Mouse (Mus musculus): ENCODE data around the gene Mxd1. TPM values are rescaled to one million over a fixed set of nuclear protein-coding genes. Genes with fewer than 3 reads are reported as not detected.

The Mxd1 gene
- total RNA-seq (2022): 10 to 100 TPM in 2 of 4 experiments, 1 to 10 TPM in 2; 8.5 to 14.1 (median 10.5) TPM

DNA sequence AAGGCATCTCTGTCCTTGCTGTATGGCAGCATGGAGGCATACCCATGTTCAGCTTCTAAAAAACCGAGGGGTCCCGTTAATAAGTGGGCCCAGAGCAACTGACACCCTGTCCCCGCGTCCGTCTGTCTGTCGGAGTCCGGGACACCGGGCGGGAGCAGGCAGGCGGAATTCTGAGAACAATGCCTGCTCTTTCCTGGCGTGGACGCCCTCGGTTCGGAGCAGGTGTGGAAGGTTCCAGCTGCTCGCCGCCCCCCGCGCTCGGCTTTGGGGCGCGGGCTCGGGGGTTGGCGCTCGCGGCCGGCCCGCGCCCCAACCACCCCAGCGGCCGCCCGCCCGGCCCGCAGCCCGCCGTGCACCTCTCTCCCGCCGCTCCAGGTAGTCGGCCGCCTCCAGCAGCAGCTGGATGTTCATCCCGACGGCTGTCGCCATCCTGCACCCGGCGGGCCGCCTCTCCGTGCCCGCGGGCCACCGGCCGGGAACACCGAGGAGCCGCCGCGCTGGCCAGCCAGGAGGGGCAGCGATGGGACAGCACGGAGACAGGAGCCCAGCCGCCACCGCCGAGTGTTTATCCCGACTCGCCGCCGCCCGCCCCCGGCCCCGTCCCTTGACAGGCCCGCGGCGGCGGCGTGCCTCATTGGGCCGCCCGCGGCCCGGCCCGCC is at the start of gene Mxd1:
Gene Mxd1, minus strand, starts transcription at position 582 of the 660 bp plus-strand sequence.
- DNase-seq: no peak

- DNase-seq: no peak
These were observed 39.3 kb upstream of the Mxd1 start for GRCm38 (mm10) chr6:86708072-86708774.

DNA sequence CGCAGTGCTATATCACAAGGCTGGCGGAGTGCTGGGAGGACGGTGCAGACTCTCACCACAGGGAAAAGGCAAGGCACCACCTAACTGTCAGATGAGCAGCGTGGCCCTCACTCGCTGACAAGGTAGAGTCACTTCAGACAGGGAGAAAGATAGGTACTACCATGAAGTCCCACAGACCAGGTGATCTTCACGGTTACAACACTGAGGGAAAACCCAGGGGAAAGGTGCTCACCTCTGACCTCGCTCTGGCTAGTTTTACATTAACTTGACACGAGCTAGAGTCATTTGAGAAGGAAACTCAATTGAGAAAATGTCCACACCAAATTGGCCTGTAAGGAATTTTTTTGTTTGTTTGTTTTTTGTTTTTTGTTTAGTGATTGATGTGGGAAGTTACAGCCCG is 33.6 kb upstream of the Mxd1 start:
- no peak for DNase-seq

DNA sequence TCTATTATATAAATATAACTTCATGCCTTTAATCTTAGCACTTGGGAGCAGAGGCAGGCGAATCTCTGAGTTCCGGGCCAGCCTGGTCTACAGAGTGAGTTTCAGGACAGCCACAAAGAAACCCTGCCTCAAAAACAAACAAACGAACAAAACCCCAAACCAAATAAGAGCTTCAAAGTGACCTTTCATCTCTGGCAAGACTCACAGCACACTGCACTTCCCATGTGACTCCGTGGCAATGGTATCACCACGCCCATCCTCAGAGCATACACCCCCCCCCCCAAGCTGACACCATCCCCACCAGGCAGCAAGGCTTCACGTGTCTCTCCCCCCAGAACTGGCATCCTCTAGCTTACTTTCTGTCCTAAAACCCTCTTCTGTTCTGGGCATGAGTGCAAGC is 28.9 kb upstream of the Mxd1 start:
- no peak for DNase-seq

DNA sequence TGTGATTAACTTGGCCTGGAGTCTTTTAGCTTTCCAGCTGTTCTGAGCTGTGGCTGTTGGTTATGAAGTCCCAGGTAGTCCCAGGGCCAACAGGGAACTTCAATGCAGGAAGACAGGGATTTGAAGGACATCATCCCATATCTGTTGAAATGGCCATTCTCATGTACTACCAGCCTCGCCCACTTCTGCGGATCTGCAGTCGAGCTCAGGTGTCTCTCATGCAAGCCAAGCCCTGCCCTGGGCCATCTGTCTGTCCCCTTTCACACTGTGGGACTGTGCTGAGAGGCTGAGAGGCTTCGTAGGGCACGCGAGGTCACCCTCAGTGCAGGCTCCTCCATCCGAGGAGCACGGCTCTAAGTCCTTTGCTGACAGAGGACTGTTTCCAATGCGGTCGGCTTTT is 27.3 kb upstream of the Mxd1 start:
- no peak for DNase-seq

- peak; percentile 19 for DNase-seq
These were observed 25.5 kb upstream of the Mxd1 start for GRCm38 (mm10) chr6:86694465-86694864.

DNA sequence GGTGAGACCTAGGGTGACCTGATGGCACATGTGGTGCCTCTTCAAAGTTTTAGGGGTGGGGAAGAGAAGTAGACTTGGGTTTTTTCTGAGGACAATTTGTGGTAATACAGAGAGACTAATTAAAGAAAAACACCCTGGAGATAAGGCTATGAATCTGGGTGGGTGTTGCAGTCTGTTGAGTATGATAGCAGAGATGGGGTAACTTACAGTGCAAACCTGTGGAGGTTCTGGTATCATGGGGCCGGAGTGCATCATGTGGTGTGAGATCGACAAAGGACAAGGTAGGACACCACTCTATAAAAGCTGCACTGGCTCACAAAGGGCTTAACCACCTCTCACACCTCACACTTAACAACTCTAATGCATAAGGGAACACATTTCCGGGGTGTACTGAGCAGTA is 20.7 kb upstream of the Mxd1 start:
- DNase-seq: no peak

GRCm38 (mm10) chr6:86686971-86687370 is 18.0 kb upstream of the Mxd1 start:
- no peak for DNase-seq

DNA sequence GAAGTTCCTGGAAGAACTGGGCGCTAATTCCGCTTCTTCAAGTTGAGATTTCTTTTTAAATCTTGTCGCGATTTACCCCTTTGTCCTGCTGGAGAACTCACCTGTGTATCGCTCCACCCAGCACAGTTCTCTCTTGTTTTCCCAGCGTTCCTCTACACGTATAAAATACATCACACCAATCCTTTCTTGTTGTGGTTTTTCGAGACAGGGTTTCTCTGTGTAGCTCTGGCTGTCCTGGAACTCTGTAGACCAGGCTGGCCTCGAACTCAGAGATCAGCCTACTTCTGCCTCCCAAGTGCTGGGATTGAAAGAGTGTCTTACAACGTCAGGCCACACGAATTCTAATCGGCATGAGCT is 15.7 kb upstream of the Mxd1 start:
- DNase-seq: no peak

DNA sequence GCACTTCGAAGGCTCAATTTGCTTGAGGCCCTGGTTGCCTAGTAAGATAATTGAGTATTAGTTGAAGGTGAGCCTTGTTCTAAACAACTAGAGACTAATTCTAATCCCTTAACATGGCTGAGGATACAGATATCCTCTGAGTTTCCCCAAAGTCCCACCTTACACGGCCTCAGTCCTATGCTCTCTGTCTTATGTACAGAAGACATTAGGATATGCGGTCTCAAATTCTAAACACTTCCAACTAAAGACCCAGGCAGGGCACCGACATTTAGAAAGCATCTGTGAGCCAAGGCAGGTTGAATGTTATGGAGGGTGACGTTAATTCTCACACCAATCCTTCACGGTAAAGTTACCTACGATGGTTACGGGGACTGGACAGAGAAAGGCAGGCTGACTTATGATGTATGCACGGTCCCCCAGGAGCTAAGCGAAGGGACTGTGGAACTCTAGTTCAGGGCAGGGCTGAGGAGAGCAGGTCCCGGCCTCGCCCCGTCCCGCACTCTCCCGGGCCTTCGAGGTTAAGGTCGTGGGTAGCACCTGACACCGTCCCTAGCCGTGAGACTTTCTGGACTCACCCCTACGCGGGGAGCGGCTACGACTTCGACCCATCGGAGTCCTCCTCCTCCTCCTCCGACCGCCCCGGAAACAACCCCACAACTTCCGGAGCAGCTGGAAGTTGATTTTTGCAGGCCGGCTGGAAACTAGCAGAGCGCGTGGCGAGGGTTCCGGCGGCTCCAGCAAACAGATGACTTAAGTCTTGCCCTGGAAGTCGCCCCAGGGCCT is 15.1 kb upstream of the Mxd1 start, which contains the start of gene Snrnp27:
Gene Snrnp27, minus strand, starts transcription at position 651 of the 783 bp plus-strand sequence.
- peak; percentile 85 for DNase-seq

- no peak for DNase-seq
These were observed 12.3 kb upstream of the Mxd1 start for GRCm38 (mm10) chr6:86681289-86681688.

DNA sequence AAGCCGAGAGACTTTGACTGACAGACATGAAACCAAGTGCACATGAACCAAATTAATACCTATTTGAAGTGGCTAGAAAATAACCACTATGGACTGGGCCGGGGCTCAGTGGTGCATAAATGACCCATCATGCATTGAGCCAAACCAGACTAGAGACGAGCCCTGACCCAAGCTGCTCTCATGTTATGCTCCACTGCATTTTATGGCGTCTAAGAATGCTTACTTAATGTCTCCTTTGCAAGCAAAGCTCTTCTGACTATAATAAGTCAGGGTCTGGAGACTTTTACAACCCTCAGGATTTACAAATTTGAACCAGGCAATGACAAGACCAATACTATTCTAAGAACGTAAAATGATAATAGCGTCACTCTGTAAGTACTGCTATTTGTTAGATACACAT is 9.4 kb upstream of the Mxd1 start:
- no peak for DNase-seq

- DNase-seq: peak; percentile 34
These were observed 1.9 kb upstream of the Mxd1 start for GRCm38 (mm10) chr6:86670873-86671272.

- DNase-seq: peak; percentile 100
These were observed 323 bp upstream of the Mxd1 start for GRCm38 (mm10) chr6:86669240-86669727.

GRCm38 (mm10) chr6:86667061-86667460 is 1.9 kb downstream of the Mxd1 start:
- no peak for DNase-seq

DNA sequence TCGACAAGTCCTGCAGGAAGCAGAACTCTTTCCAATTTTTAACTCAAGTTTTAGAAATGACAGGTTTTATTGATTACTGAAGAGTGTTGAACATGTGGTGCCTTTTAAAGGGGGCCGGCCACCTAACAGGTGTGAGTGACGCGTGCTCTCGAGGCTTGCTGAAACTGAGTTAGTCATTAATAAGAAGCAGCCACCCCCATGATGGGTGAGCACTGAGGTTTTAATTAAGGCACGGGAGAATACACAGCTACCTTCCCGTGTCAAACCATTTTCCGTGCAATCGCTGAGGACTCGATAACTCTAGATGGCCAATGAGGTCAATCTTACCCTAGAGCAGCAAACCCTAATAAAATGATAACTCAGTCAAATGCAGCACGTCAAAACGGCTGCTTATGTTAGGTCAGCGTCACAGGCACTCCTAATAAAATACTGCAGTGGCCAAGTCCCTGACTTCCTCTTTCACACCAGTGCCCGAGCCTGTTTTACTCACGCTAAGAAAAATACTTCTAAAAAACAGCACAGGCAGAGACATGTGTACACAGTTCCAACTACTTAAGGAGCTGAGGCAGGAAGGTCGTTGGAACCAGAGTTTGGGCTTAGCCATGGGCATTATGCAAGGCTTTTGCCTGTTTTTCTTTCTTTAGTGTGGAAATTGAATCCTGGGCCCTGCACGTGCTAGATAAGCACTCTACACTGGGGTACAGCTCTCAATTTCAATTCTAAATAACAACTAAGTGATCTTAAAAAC is 3.2 kb downstream of the Mxd1 start:
- no peak for DNase-seq

DNA sequence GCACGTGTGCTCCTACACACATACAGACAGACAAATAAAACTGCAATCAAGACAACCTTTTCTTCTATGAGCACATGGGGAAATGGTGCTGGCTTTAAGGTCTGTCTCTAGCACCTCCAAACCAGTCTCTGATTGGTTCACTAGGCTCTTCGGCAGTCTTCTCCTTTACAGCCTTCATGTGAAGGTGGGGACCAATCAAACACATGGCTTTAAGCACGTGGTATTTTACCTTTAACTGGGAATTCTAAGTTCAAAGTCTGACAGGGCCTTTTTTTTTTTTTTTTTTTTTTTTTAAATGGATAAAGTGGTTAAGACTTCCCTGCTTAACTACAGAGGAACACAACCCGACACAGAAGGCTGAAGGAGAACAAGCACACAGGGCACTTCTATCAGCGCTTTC is 3.9 kb downstream of the Mxd1 start:
- no peak for DNase-seq

- DNase-seq: no peak
These were observed 8.6 kb downstream of the Mxd1 start for GRCm38 (mm10) chr6:86660161-86660877.

- DNase-seq: no peak
These were observed 10.5 kb downstream of the Mxd1 start for GRCm38 (mm10) chr6:86658501-86658900.

GRCm38 (mm10) chr6:86654270-86654916 is 14.6 kb downstream of the Mxd1 start:
- no peak for DNase-seq

DNA sequence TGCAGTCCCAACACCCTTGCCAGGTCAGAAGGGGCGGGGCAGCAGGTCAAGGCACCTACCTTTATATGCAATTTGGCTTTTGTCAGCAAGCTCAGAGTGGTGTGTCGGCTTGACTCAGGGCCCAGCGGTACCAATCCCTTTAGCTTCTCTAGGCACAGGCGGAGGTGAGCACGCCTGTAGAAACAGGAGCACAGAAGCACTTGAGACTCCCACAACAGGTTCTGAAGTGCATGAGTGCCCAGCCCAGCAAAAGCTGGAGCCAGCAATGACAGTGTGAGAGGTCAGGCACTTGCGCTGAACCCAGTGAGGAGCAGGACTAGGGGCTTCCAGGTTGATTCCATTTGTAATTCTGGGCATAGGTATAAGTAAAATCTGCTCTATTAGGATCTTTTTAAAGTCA is 15.9 kb downstream of the Mxd1 start:
- no peak for DNase-seq

Measured in adrenal gland, adult 8-10 months (tissue).